Mouse (Mus musculus): ENCODE measurements around the gene Cdhr5. TPM values are rescaled to one million over a fixed set of nuclear protein-coding genes. Genes with fewer than 3 reads are reported as not detected.
"Not testable (repeated sequence)": the region's sequence is repeated elsewhere in the genome, so short reads cannot be mapped to it uniquely, and the experiment has no call there.

Cdhr5 gene
- total RNA-seq, 1 experiment: 0.13 TPM

GRCm38 (mm10) chr7:141264041-141264700, 12.4 kb downstream of the Cdhr5 start:
- DNase-seq (ENCODE audit: low read depth, low spot score): no peak
- Histone ChIP-seq H3K9ac (ENCODE audit: insufficient read depth, low read depth, low read length, poor library complexity, severe bottlenecking) (no peak overlapping the region), H3K9me3 (ENCODE audit: control insufficient read depth, insufficient read depth, low read depth, low read length) (no peaks in the 10 kb centered on the region), H3K4me1 (ENCODE audit: control insufficient read depth in 2 of 2, insufficient read depth in 2 of 2, low read length in 2 of 2, poor library complexity in 1 of 2) (peaks cover 2 to 16% of the 10 kb centered on the region in 2 experiments; a peak in 2 of 4 replicates), H3K27ac (ENCODE audit: insufficient read depth, low read depth, low read length, poor library complexity, severe bottlenecking) (no peak overlapping the region), H3K36me3 (ENCODE audit: control insufficient read depth, insufficient read depth, low read length, poor library complexity, severe bottlenecking) (peaks cover 45% of the 10 kb centered on the region), H3K4me3 (ENCODE audit: insufficient read depth in 1 of 2, low read depth in 1 of 2, low read length in 2 of 2, poor library complexity in 1 of 2, severe bottlenecking in 1 of 2) (no peak overlapping the region)
- in situ Hi-C loops (cut with MboI; ENCODE audit: low sequenced_read_pairs in 2 of 2, unreplicated experiment in 2 of 2): no loop called here
- TF ChIP-seq HCFC1 (IDR thresholded peaks at IDR 0.05; ENCODE audit: borderline replicate concordance, insufficient read depth, low read length) (no peak), ZC3H11A (IDR thresholded peaks at IDR 0.05; ENCODE audit: borderline replicate concordance, low read depth, low read length) (no peak), MAFK (IDR thresholded peaks at IDR 0.05; ENCODE audit: insufficient read depth, low read depth, low read length) (no peak)

GRCm38 (mm10) chr7:141263640-141264039, 12.9 kb downstream of the Cdhr5 start:
- DNase-seq (ENCODE audit: low read depth, low spot score): no peak
- Histone ChIP-seq H3K27ac (ENCODE audit: insufficient read depth, low read depth, low read length, poor library complexity, severe bottlenecking) (no peak overlapping the region), H3K36me3 (ENCODE audit: control insufficient read depth, insufficient read depth, low read length, poor library complexity, severe bottlenecking) (peaks cover 50% of the 10 kb centered on the region), H3K4me3 (ENCODE audit: insufficient read depth in 1 of 2, low read depth in 1 of 2, low read length in 2 of 2, poor library complexity in 1 of 2, severe bottlenecking in 1 of 2) (no peak overlapping the region), H3K9me3 (ENCODE audit: control insufficient read depth, insufficient read depth, low read depth, low read length) (no peaks in the 10 kb centered on the region), H3K9ac (ENCODE audit: insufficient read depth, low read depth, low read length, poor library complexity, severe bottlenecking) (no peak overlapping the region), H3K4me1 (ENCODE audit: control insufficient read depth in 2 of 2, insufficient read depth in 2 of 2, low read length in 2 of 2, poor library complexity in 1 of 2) (peaks cover 2 to 14% of the 10 kb centered on the region in 2 experiments; a peak in 2 of 4 replicates)
- TF ChIP-seq MAFK (IDR thresholded peaks at IDR 0.05; ENCODE audit: insufficient read depth, low read depth, low read length) (no peak), CHD2 (IDR thresholded peaks at IDR 0.05; ENCODE audit: low read depth, low read length) (no peak), ZC3H11A (IDR thresholded peaks at IDR 0.05; ENCODE audit: borderline replicate concordance, low read depth, low read length) (no peak), HCFC1 (IDR thresholded peaks at IDR 0.05; ENCODE audit: borderline replicate concordance, insufficient read depth, low read length) (no peak), ZNF384 (IDR thresholded peaks at IDR 0.05; ENCODE audit: low read depth, low read length) (no peak)
- in situ Hi-C loops (cut with MboI; ENCODE audit: low sequenced_read_pairs in 2 of 2, unreplicated experiment in 2 of 2): no loop called here

GRCm38 (mm10) chr7:141261480-141261879, 15.1 kb downstream of the Cdhr5 start:
- Histone ChIP-seq H3K9ac (ENCODE audit: insufficient read depth, low read depth, low read length, poor library complexity, severe bottlenecking) (no peak overlapping the region), H3K9me3 (ENCODE audit: control insufficient read depth, insufficient read depth, low read depth, low read length) (no peaks in the 10 kb centered on the region), H3K4me3 (ENCODE audit: insufficient read depth in 1 of 2, low read depth in 1 of 2, low read length in 2 of 2, poor library complexity in 1 of 2, severe bottlenecking in 1 of 2) (no peak overlapping the region), H3K27ac (ENCODE audit: insufficient read depth, low read depth, low read length, poor library complexity, severe bottlenecking) (no peak overlapping the region), H3K36me3 (ENCODE audit: control insufficient read depth, insufficient read depth, low read length, poor library complexity, severe bottlenecking) (peaks cover 72% of the 10 kb centered on the region), H3K4me1 (ENCODE audit: control insufficient read depth in 2 of 2, insufficient read depth in 2 of 2, low read length in 2 of 2, poor library complexity in 1 of 2) (peaks cover under 1 to 14% of the 10 kb centered on the region in 2 experiments; a peak in 2 of 4 replicates)
- TF ChIP-seq ZNF384 (IDR thresholded peaks at IDR 0.05; ENCODE audit: low read depth, low read length): no peak
- no peak for TF ChIP-seq ZC3H11A (IDR thresholded peaks at IDR 0.05; ENCODE audit: borderline replicate concordance, low read depth, low read length)
- TF ChIP-seq HCFC1 (IDR thresholded peaks at IDR 0.05; ENCODE audit: borderline replicate concordance, insufficient read depth, low read length): no peak
- no peak for TF ChIP-seq MAFK (IDR thresholded peaks at IDR 0.05; ENCODE audit: insufficient read depth, low read depth, low read length)
- no peak for TF ChIP-seq CHD2 (IDR thresholded peaks at IDR 0.05; ENCODE audit: low read depth, low read length)
- DNase-seq (ENCODE audit: low read depth, low spot score): no peak
- in situ Hi-C loops (cut with MboI; ENCODE audit: low sequenced_read_pairs in 2 of 2, unreplicated experiment in 2 of 2): no loop called here

- Histone ChIP-seq H3K9me3 (ENCODE audit: control insufficient read depth, insufficient read depth, low read depth, low read length) (no peaks in the 10 kb centered on the region), H3K9ac (ENCODE audit: insufficient read depth, low read depth, low read length, poor library complexity, severe bottlenecking) (no peak overlapping the region), H3K27ac (ENCODE audit: insufficient read depth, low read depth, low read length, poor library complexity, severe bottlenecking) (no peak overlapping the region), H3K36me3 (ENCODE audit: control insufficient read depth, insufficient read depth, low read length, poor library complexity, severe bottlenecking) (peaks cover 68% of the 10 kb centered on the region), H3K4me3 (ENCODE audit: insufficient read depth in 1 of 2, low read depth in 1 of 2, low read length in 2 of 2, poor library complexity in 1 of 2, severe bottlenecking in 1 of 2) (no peak overlapping the region), H3K4me1 (ENCODE audit: control insufficient read depth in 2 of 2, insufficient read depth in 2 of 2, low read length in 2 of 2, poor library complexity in 1 of 2) (no peaks in the 10 kb centered on the region)
- no peak for DNase-seq (ENCODE audit: low read depth, low spot score)
- in situ Hi-C loops (cut with MboI; ENCODE audit: low sequenced_read_pairs in 2 of 2, unreplicated experiment in 2 of 2): no loop called here
- no peak for TF ChIP-seq MAFK (IDR thresholded peaks at IDR 0.05; ENCODE audit: insufficient read depth, low read depth, low read length)
- no peak for TF ChIP-seq HCFC1 (IDR thresholded peaks at IDR 0.05; ENCODE audit: borderline replicate concordance, insufficient read depth, low read length)
- TF ChIP-seq ZNF384 (IDR thresholded peaks at IDR 0.05; ENCODE audit: low read depth, low read length): no peak
- no peak for TF ChIP-seq CHD2 (IDR thresholded peaks at IDR 0.05; ENCODE audit: low read depth, low read length)
- no peak for TF ChIP-seq ZC3H11A (IDR thresholded peaks at IDR 0.05; ENCODE audit: borderline replicate concordance, low read depth, low read length)
These were observed 20.4 kb downstream of the Cdhr5 start for GRCm38 (mm10) chr7:141256159-141256558.

- H3K4me3 ChIP-seq (ENCODE audit: insufficient read depth in 1 of 2, low read depth in 1 of 2, low read length in 2 of 2, poor library complexity in 1 of 2, severe bottlenecking in 1 of 2); H3K9me3 ChIP-seq (ENCODE audit: control insufficient read depth, insufficient read depth, low read depth, low read length); H3K4me1 ChIP-seq (ENCODE audit: control insufficient read depth in 2 of 2, insufficient read depth in 2 of 2, low read length in 2 of 2, poor library complexity in 1 of 2); H3K27ac ChIP-seq (ENCODE audit: insufficient read depth, low read depth, low read length, poor library complexity, severe bottlenecking); in situ Hi-C loops (cut with MboI; ENCODE audit: low sequenced_read_pairs in 2 of 2, unreplicated experiment in 2 of 2); H3K9ac ChIP-seq (ENCODE audit: insufficient read depth, low read depth, low read length, poor library complexity, severe bottlenecking); DNase-seq (ENCODE audit: low read depth, low spot score): not testable (repeated sequence)
- H3K36me3 ChIP-seq (ENCODE audit: control insufficient read depth, insufficient read depth, low read length, poor library complexity, severe bottlenecking): peaks cover 42% of the 10 kb centered on the region
These were observed 26.1 kb downstream of the Cdhr5 start for GRCm38 (mm10) chr7:141250486-141250885.
